20 mouse cellular contexts compared by ENCODE assay signal in genomic region chr4:64124387-64125088, GRCm38 (mm10).
DNase-seq lines count a peak whose midpoint lies in the region; ATAC-seq and TF ChIP-seq lines count a peak whose summit lies in the region.
"Had no signal": no experiment of that assay in that cellular context is flagged by ENCODE, and none has a peak within 500 bp of the region (broad histone marks: within the 10 kb centered on the region; RNA-seq: fewer than 3 reads in every experiment).

No protein-coding gene starts in this region.

- no peaks in the 10 kb centered on the region for H3K79me2 ChIP-seq in myocyte (ENCODE audit: control insufficient read depth, insufficient read depth)

- peaks cover 4% of the 10 kb centered on the region; the same call in 1 of the 2 replicates for H3K4me1 ChIP-seq in embryonic facial prominence, embryonic 14.5 days (ENCODE audit: control insufficient read depth, insufficient read depth, low read length)
- peaks cover 11% of the 10 kb centered on the region for H3K4me1 ChIP-seq in limb, embryonic 12.5 days (replicated peaks)
- no peaks in the 10 kb centered on the region for H3K4me1 ChIP-seq in lung, postnatal 0 days (ENCODE audit: insufficient read depth, low read depth, low read length)
- H3K4me1 ChIP-seq: forebrain, embryonic 13.5 days; heart, embryonic 13.5 days; hindbrain, embryonic 12.5 days; intestine, embryonic 15.5 days had no signal

- WGBS in embryonic facial prominence, embryonic 14.5 days, result 64% methylated on average over 2 of the region's 2 CpGs
- WGBS in limb, embryonic 12.5 days, result 24% methylated on average over 2 of the region's 2 CpGs
- 77% methylated on average over 2 of the region's 2 CpGs for WGBS in lung, postnatal 0 days

- DNase-seq in retina, postnatal 1 day, result peak; percentile 42
- DNase-seq in retina, embryonic 14.5 days (ENCODE audit: low spot score), result no peak
- no peak for DNase-seq in embryonic facial prominence, embryonic 14.5 days (ENCODE audit: low spot score)
- DNase-seq in lung, postnatal 0 days (ENCODE audit: low spot score), result no peak
- no peak for DNase-seq in urinary bladder, adult 18-20 months (ENCODE audit: low spot score in 2 of 2)
- DNase-seq: adrenal gland, adult 8-10 months; B cell, adult 2 months; cerebellum, adult 2 months; cerebellum, postnatal 14 days; gastrocnemius, adult 2 months; gastrocnemius, postnatal 25 days; heart, postnatal 4 days had no signal

- no peak overlapping the region for H3K4me2 ChIP-seq in embryonic facial prominence, embryonic 14.5 days (ENCODE audit: low read depth, low read length)
- no peak overlapping the region for H3K4me2 ChIP-seq in limb, embryonic 12.5 days
- H3K4me2 ChIP-seq in myocyte (ENCODE audit: low read depth), result peak overlapping the region; percentile 27
- H3K4me2 ChIP-seq in lung, postnatal 0 days (replicated peaks; ENCODE audit: low read depth, low read length), result no peak overlapping the region
- H3K4me2 ChIP-seq: forebrain, embryonic 13.5 days; heart, embryonic 13.5 days; hindbrain, embryonic 12.5 days; intestine, embryonic 15.5 days had no signal

- TF ChIP-seq POLR2A in myocyte (IDR thresholded peaks at IDR 0.05; ENCODE audit: insufficient read length, low read depth), result no peak

- no peak for TF ChIP-seq EP300 in lung, postnatal 0 days (IDR thresholded peaks at IDR 0.05)

- H3K9me3 ChIP-seq in embryonic facial prominence, embryonic 14.5 days (ENCODE audit: control insufficient read depth, low read length), result no peaks in the 10 kb centered on the region
- no peaks in the 10 kb centered on the region for H3K9me3 ChIP-seq in limb, embryonic 12.5 days
- H3K9me3 ChIP-seq in lung, postnatal 0 days (ENCODE audit: low read length), result no peaks in the 10 kb centered on the region
- H3K9me3 ChIP-seq: forebrain, embryonic 13.5 days; heart, embryonic 13.5 days; hindbrain, embryonic 12.5 days; intestine, embryonic 15.5 days had no signal

- ATAC-seq in embryonic facial prominence, embryonic 14.5 days (ENCODE audit: low read depth), result peak; percentile 15; the same call in 1 of the 2 replicates
- peak; percentile 73; the same call in 1 of the 2 replicates for ATAC-seq in limb, embryonic 12.5 days (ENCODE audit: insufficient number of reproducible peaks, insufficient read depth, low FRiP score, low TSS enrichment, low read depth)
- ATAC-seq in lung, postnatal 0 days, result no peak
- ATAC-seq in activated CD4-positive, CD25-positive, alpha-beta regulatory T cell, adult 4 months, result no peak
- ATAC-seq: forebrain, embryonic 13.5 days; intestine, embryonic 15.5 days had no signal

- no peak overlapping the region for H3K4me3 ChIP-seq in embryonic facial prominence, embryonic 14.5 days (ENCODE audit: low read depth, low read length)
- H3K4me3 ChIP-seq in limb, embryonic 12.5 days (replicated peaks), result no peak overlapping the region
- H3K4me3 ChIP-seq in myocyte, result no peak overlapping the region
- no peak overlapping the region for H3K4me3 ChIP-seq in lung, postnatal 0 days (ENCODE audit: low read depth, low read length)
- H3K4me3 ChIP-seq: forebrain, embryonic 13.5 days; gastrocnemius, adult 2 months; heart, embryonic 13.5 days; hindbrain, embryonic 12.5 days; intestine, embryonic 15.5 days had no signal

- TF ChIP-seq CTCF in lung, postnatal 0 days (IDR thresholded peaks at IDR 0.05), result no peak

- no peak overlapping the region for H3ac ChIP-seq in myocyte (ENCODE audit: control insufficient read depth, insufficient read length)

- H3K36me3 ChIP-seq in embryonic facial prominence, embryonic 14.5 days (ENCODE audit: control insufficient read depth, insufficient read depth, low read length), result no peaks in the 10 kb centered on the region
- H3K36me3 ChIP-seq in limb, embryonic 12.5 days, result no peaks in the 10 kb centered on the region
- H3K36me3 ChIP-seq in myocyte (ENCODE audit: control insufficient read depth, insufficient read depth), result no peaks in the 10 kb centered on the region
- H3K36me3 ChIP-seq in lung, postnatal 0 days (ENCODE audit: insufficient read depth, low read length), result no peaks in the 10 kb centered on the region
- H3K36me3 ChIP-seq: heart, embryonic 13.5 days; hindbrain, embryonic 12.5 days; intestine, embryonic 15.5 days had no signal

- peak overlapping the region; percentile 25; the same call in 1 of the 2 replicates for H3K27ac ChIP-seq in embryonic facial prominence, embryonic 14.5 days (replicated peaks; ENCODE audit: low read depth, low read length)
- H3K27ac ChIP-seq in limb, embryonic 12.5 days, result 0 out of 2 replicates have a peak overlapping the region, but pooled peaks have one; percentile 50
- H3K27ac ChIP-seq in lung, postnatal 0 days (ENCODE audit: low read length), result no peak overlapping the region
- H3K27ac ChIP-seq: forebrain, embryonic 13.5 days; gastrocnemius, adult 2 months; heart, embryonic 13.5 days; hindbrain, embryonic 12.5 days; intestine, embryonic 15.5 days had no signal

- no peak overlapping the region for H3K9ac ChIP-seq in embryonic facial prominence, embryonic 14.5 days (ENCODE audit: low read depth, low read length)
- no peak overlapping the region for H3K9ac ChIP-seq in limb, embryonic 12.5 days (replicated peaks)
- H3K9ac ChIP-seq in lung, postnatal 0 days (replicated peaks; ENCODE audit: low read depth), result no peak overlapping the region
- H3K9ac ChIP-seq: forebrain, embryonic 13.5 days; forebrain, postnatal 0 days; heart, embryonic 13.5 days; hindbrain, embryonic 12.5 days; intestine, embryonic 15.5 days had no signal

- H3K27me3 ChIP-seq in embryonic facial prominence, embryonic 14.5 days (replicated peaks; ENCODE audit: control insufficient read depth, insufficient read depth, low read length), result no peaks in the 10 kb centered on the region
- H3K27me3 ChIP-seq in limb, embryonic 12.5 days, result no peaks in the 10 kb centered on the region
- H3K27me3 ChIP-seq in myocyte (ENCODE audit: control insufficient read depth, insufficient read depth, insufficient read length), result no peaks in the 10 kb centered on the region
- no peaks in the 10 kb centered on the region for H3K27me3 ChIP-seq in lung, postnatal 0 days (replicated peaks; ENCODE audit: insufficient read depth, low read length)
- H3K27me3 ChIP-seq: forebrain, embryonic 13.5 days; heart, embryonic 13.5 days; hindbrain, embryonic 12.5 days; intestine, embryonic 15.5 days had no signal

TF ChIP-seq in myocyte, 11 proteins besides CTCF, POLR2A, EP300 and RAD21:
- TF ChIP-seq TCF3 (IDR thresholded peaks at IDR 0.05; ENCODE audit: insufficient read length, low read depth) (no peak), CEBPB (IDR thresholded peaks at IDR 0.05; ENCODE audit: insufficient read depth, poor library complexity, severe bottlenecking) (no peak), USF1 (IDR thresholded peaks at IDR 0.05; ENCODE audit: low read depth) (no peak), POLR2AphosphoS2 (IDR thresholded peaks at IDR 0.05; ENCODE audit: insufficient read length, low read depth) (no peak), MYOG (IDR thresholded peaks at IDR 0.05; ENCODE audit: control insufficient read depth in 1 of 3, insufficient read depth in 1 of 3, insufficient read length in 2 of 3, low read depth in 2 of 3) (no peak), MYOD1 (IDR thresholded peaks at IDR 0.05; ENCODE audit: control insufficient read depth in 1 of 3, insufficient read length in 2 of 3, low read depth in 2 of 3) (no peak), MAX (IDR thresholded peaks at IDR 0.05; ENCODE audit: low read depth) (no peak), REST (IDR thresholded peaks at IDR 0.05; ENCODE audit: insufficient read depth, insufficient read length) (no peak)
TF ChIP-seq in myocyte: peak in this region for 0.

Comparison
In these comparisons a context has a peak if more than half of its experiments do, and no peak if none do; other contexts are left out.
1. ATAC-seq: peak in embryonic facial prominence, embryonic 14.5 days (single experiment) and limb, embryonic 12.5 days (single experiment); none in lung, postnatal 0 days (single experiment) and activated CD4-positive, CD25-positive, alpha-beta regulatory T cell, adult 4 months (single experiment).